Mouse (Mus musculus): ENCODE results near the gene Phpt1. TPM values are rescaled to one million over a fixed set of nuclear protein-coding genes. Genes with fewer than 3 reads are reported as not detected.
A peak's percentile ranks its signal among the peaks of the same experiment; 100 is the strongest.
"Not testable (repeated sequence)": the region's sequence is repeated elsewhere in the genome, so short reads cannot be mapped to it uniquely, and the experiment has no call there.

The Phpt1 gene
- polyA plus RNA-seq, 1 experiment from 2014 or later = 175 TPM

GRCm38 (mm10) chr2:25556296-25556695, 18.7 kb downstream of the Phpt1 start:
- no peak overlapping the region for H3K27ac ChIP-seq
- no peak overlapping the region for H3K4me3 ChIP-seq
- WGBS = 64% methylated on average over 1 of the region's 1 CpGs
- H3K4me1 ChIP-seq (replicated peaks) = peaks cover 18% of the 10 kb centered on the region
- no peaks in the 10 kb centered on the region for H3K27me3 ChIP-seq
- H3K36me3 ChIP-seq = peaks cover 13% of the 10 kb centered on the region
- no peaks in the 10 kb centered on the region for H3K9me3 ChIP-seq (replicated peaks)
- no peak overlapping the region; the same call in 1 of the 2 replicates for H3K4me2 ChIP-seq
- no peak for ATAC-seq (replicated peaks; ENCODE audit: insufficient number of reproducible peaks, insufficient read depth, low FRiP score, low read depth)
- H3K9ac ChIP-seq = no peak overlapping the region

GRCm38 (mm10) chr2:25555479-25555878, 19.5 kb downstream of the Phpt1 start:
- not testable (repeated sequence) for H3K4me2 ChIP-seq; H3K36me3 ChIP-seq; H3K9me3 ChIP-seq (replicated peaks); ATAC-seq (replicated peaks; ENCODE audit: insufficient number of reproducible peaks, insufficient read depth, low FRiP score, low read depth); H3K4me3 ChIP-seq; H3K27me3 ChIP-seq; H3K27ac ChIP-seq; H3K9ac ChIP-seq
- peaks cover 18% of the 10 kb centered on the region for H3K4me1 ChIP-seq (replicated peaks)
- WGBS = 52% methylated on average over 2 of the region's 2 CpGs

- not testable (repeated sequence) for ATAC-seq (replicated peaks; ENCODE audit: insufficient number of reproducible peaks, insufficient read depth, low FRiP score, low read depth); H3K36me3 ChIP-seq; H3K27ac ChIP-seq; H3K9me3 ChIP-seq (replicated peaks); H3K4me2 ChIP-seq; H3K4me1 ChIP-seq (replicated peaks); H3K9ac ChIP-seq; H3K4me3 ChIP-seq; H3K27me3 ChIP-seq
- WGBS = 84% methylated on average over 4 of the region's 4 CpGs
Observed at GRCm38 (mm10) chr2:25553171-25553786, 21.7 kb downstream of the Phpt1 start.

- H3K27me3 ChIP-seq = no peaks in the 10 kb centered on the region
- 25% methylated on average over 5 of the region's 5 CpGs for WGBS
- no peak overlapping the region for H3K4me2 ChIP-seq
- no peak overlapping the region for H3K4me3 ChIP-seq
- H3K9me3 ChIP-seq (replicated peaks) = no peaks in the 10 kb centered on the region
- H3K4me1 ChIP-seq (replicated peaks) = peaks cover 3% of the 10 kb centered on the region
- ATAC-seq (replicated peaks; ENCODE audit: insufficient number of reproducible peaks, insufficient read depth, low FRiP score, low read depth) = no peak
- H3K36me3 ChIP-seq = no peaks in the 10 kb centered on the region
- H3K9ac ChIP-seq = no peak overlapping the region
- no peak overlapping the region for H3K27ac ChIP-seq
Observed at GRCm38 (mm10) chr2:25551186-25551585, 23.8 kb downstream of the Phpt1 start.

- no peaks in the 10 kb centered on the region for H3K27me3 ChIP-seq
- H3K9me3 ChIP-seq (replicated peaks) = no peaks in the 10 kb centered on the region
- H3K4me1 ChIP-seq (replicated peaks) = peaks cover 16% of the 10 kb centered on the region
- no peak overlapping the region for H3K4me3 ChIP-seq
- 66% methylated on average over 9 of the region's 9 CpGs for WGBS
- no peak overlapping the region for H3K4me2 ChIP-seq
- H3K27ac ChIP-seq = no peak overlapping the region
- ATAC-seq (replicated peaks; ENCODE audit: insufficient number of reproducible peaks, insufficient read depth, low FRiP score, low read depth) = no peak
- H3K9ac ChIP-seq = no peak overlapping the region
- no peaks in the 10 kb centered on the region for H3K36me3 ChIP-seq
Observed at GRCm38 (mm10) chr2:25549021-25549991, 25.7 kb downstream of the Phpt1 start.

GRCm38 (mm10) chr2:25546811-25547491, 28.1 kb downstream of the Phpt1 start, which contains the start of gene Traf2:
Gene Traf2, minus strand, starts transcription at chr2:25546940.
- no peaks in the 10 kb centered on the region for H3K9me3 ChIP-seq (replicated peaks)

GRCm38 (mm10) chr2:25545996-25546810, 28.8 kb downstream of the Phpt1 start:
- Histone ChIP-seq H3K27me3 (no peaks in the 10 kb centered on the region), H3K9me3 (replicated peaks) (no peaks in the 10 kb centered on the region), H3K9ac (peak overlapping the region; percentile 78), H3K4me3 (peak overlapping the region; percentile 74), H3K36me3 (no peaks in the 10 kb centered on the region), H3K4me2 (peak overlapping the region; percentile 76), H3K27ac (peak overlapping the region; percentile 83), H3K4me1 (replicated peaks) (peaks cover 16% of the 10 kb centered on the region)
- peak; percentile 68 for ATAC-seq (replicated peaks; ENCODE audit: insufficient number of reproducible peaks, insufficient read depth, low FRiP score, low read depth)
- 5% methylated on average over 43 of the region's 43 CpGs for WGBS

More at GRCm38 (mm10) chr2:25546811-25547491, 28.1 kb downstream of the Phpt1 start, which contains the start of gene Traf2:
- Histone ChIP-seq H3K4me3 (peak within 1 kb of the TSS; percentile 74), H3K27me3 (no peaks in the 10 kb centered on the region), H3K4me2 (peak within 1 kb of the TSS; percentile 76), H3K4me1 (replicated peaks) (peaks cover 16% of the 10 kb centered on the region), H3K9ac (peak within 1 kb of the TSS; percentile 78), H3K36me3 (no peaks in the 10 kb centered on the region), H3K27ac (peak within 1 kb of the TSS; percentile 83)
- ATAC-seq (replicated peaks; ENCODE audit: insufficient number of reproducible peaks, insufficient read depth, low FRiP score, low read depth) = peak; percentile 98
- 2% methylated on average over 48 of the region's 48 CpGs for WGBS

GRCm38 (mm10) chr2:25541644-25542367, 33.2 kb downstream of the Phpt1 start:
- H3K27me3 ChIP-seq = no peaks in the 10 kb centered on the region
- H3K9me3 ChIP-seq (replicated peaks) = no peaks in the 10 kb centered on the region
- ATAC-seq (replicated peaks; ENCODE audit: insufficient number of reproducible peaks, insufficient read depth, low FRiP score, low read depth) = no peak
- H3K36me3 ChIP-seq = peaks cover 13% of the 10 kb centered on the region; the same call in 1 of the 2 replicates
- H3K9ac ChIP-seq = no peak overlapping the region
- WGBS = 84% methylated on average over 10 of the region's 10 CpGs
- peaks cover 13% of the 10 kb centered on the region for H3K4me1 ChIP-seq (replicated peaks)
- no peak overlapping the region for H3K4me2 ChIP-seq
- no peak overlapping the region for H3K4me3 ChIP-seq
- no peak overlapping the region for H3K27ac ChIP-seq

- H3K4me1 ChIP-seq (replicated peaks) = peaks cover 9% of the 10 kb centered on the region
- peaks cover 23% of the 10 kb centered on the region for H3K36me3 ChIP-seq
- H3K9ac ChIP-seq = no peak overlapping the region
- H3K9me3 ChIP-seq (replicated peaks) = no peaks in the 10 kb centered on the region
- 95% methylated on average over 4 of the region's 4 CpGs for WGBS
- no peaks in the 10 kb centered on the region for H3K27me3 ChIP-seq
- H3K4me2 ChIP-seq = no peak overlapping the region
- no peak overlapping the region for H3K27ac ChIP-seq
- H3K4me3 ChIP-seq = no peak overlapping the region
- ATAC-seq (replicated peaks; ENCODE audit: insufficient number of reproducible peaks, insufficient read depth, low FRiP score, low read depth) = no peak
Observed at GRCm38 (mm10) chr2:25540541-25540948, 34.5 kb downstream of the Phpt1 start.

- Histone ChIP-seq H3K4me2 (no peak overlapping the region), H3K4me3 (no peak overlapping the region), H3K36me3 (peaks cover 30% of the 10 kb centered on the region), H3K27me3 (no peaks in the 10 kb centered on the region), H3K9me3 (replicated peaks) (no peaks in the 10 kb centered on the region), H3K9ac (no peak overlapping the region), H3K27ac (no peak overlapping the region), H3K4me1 (replicated peaks) (peaks cover 9% of the 10 kb centered on the region; the same call in 1 of the 2 replicates)
- no peak for ATAC-seq (replicated peaks; ENCODE audit: insufficient number of reproducible peaks, insufficient read depth, low FRiP score, low read depth)
- WGBS = 66% methylated on average over 8 of the region's 8 CpGs
Observed at GRCm38 (mm10) chr2:25536531-25536930, 38.5 kb downstream of the Phpt1 start.
